Mouse (Mus musculus) adrenal gland, adult 2 months (tissue): ENCODE measurements around the gene Osbpl2. TPM values are rescaled to one million over a fixed set of nuclear protein-coding genes. Genes with fewer than 3 reads are reported as not detected.
"Not testable (repeated sequence)": the region's sequence is repeated elsewhere in the genome, so short reads cannot be mapped to it uniquely, and the experiment has no call there.

Source experiments
- DNase-seq: peaks from one replicate; pipeline ENCODE4 v3.0.0; 2021
- polyA plus RNA-seq: library from polyadenylated mRNA; depleted of rRNA; stranded (reverse); fragments of >200 nt; gene quantifications from 2 replicates; pipeline ENCODE4 v1.2.3, GENCODE M21; 2012
- total RNA-seq, 2 experiments: library from RNA; stranded (reverse); gene quantifications; 2 replicates each; pipeline ENCODE4 v1.2.3; 2021

Osbpl2 gene
- total and polyA plus RNA-seq, 3 experiments = 21.7 to 42.3 (median 41.8) TPM

DNA sequence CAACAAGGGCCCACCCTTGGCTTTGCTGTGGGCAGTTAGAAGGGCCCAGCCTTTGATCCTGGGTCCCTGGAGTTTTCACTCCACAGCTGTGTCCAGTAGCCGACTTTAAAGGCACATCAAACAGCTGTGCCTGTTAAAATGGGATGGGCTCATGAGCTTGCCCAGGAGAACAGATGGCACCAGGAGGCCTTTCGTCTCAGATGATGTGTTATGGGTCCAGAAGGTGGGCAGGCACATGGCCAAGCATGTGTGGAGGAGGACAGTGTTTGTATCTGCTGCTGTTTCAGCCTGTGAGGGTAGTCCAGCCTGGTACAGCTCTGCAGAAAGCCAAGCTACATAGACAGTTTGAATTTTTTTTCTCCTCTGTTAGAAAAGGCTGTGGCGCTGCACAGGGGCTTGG, 35.7 kb downstream of the Osbpl2 start:
- DNase-seq = no peak

DNA sequence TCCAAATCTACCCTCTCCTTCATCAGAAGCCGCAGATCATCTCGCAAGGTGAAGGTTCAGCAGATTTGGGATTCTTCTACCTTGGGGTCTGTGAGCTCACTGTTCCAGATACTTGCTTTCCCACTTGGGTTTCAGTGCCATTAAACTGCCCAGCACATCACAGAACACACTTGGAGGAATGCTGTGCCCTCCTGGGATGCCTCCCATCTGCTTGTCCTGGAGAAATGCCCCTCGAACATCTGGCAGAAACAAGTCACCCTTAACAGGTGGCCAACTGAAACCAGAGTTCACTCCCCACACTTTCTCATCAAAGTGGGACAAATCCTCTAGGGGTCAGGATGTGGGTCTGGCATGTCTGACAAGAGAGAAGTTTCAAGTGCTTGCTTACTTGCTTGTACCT, 39.5 kb downstream of the Osbpl2 start:
- no peak for DNase-seq

- no peak for DNase-seq
These were observed 46.7 kb downstream of the Osbpl2 start for GRCm38 (mm10) chr2:180165855-180166254.

DNA sequence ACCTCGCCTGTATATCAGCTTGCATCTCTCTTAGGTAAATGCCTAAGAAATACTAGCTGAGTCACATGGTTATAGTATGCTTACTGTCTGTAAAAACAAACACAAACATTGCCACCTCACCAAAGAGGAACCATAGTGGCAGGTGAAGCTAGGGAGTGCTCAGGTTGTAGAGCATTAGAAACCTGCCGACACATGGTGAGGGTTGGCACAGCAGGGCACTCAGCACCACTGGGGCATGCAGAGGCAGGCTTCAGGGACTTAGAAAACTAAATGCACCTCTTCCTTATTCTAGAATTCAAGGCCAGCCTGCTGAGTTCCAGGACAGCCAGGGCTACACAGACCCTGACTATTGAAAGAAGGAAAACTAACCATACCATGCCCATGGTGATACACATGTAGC, 47.8 kb downstream of the Osbpl2 start:
- no peak for DNase-seq

- DNase-seq = no peak
These were observed 51.2 kb downstream of the Osbpl2 start for GRCm38 (mm10) chr2:180170151-180170805.

DNA sequence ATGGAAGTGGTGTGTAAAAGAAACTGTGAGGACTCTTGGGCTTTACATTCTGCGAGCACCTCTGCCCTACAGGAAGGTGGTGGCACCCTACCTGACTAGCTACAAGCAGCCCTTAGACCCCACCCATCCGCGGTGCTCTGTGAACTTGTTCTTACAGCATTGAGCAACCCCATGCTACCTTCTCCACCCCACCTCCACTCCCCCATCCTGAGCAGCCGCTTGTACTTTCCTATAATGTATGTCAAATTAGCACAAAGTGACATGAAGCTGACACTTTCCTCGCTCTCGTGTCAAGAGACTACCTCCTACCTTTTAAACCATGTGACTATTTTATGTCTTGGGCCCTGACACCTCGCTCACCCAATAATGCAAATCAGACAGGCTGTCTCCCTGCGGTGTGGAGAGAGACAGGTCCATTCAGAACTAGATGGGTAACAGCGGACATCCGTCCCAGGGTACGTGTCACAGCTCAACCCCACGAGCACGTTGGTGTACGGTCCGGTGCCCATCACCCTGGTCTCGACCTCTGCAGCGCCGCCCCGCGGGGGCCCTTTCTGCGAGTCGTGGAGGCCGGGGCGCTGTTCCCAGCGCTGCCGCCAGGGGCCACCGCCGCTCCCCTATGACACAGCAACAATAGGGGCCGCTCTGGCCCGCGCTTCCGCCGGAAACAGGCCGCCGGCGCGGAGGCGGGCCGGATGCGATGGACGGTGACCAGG, 51.9 kb downstream of the Osbpl2 start, which contains the start of gene Adrm1:
Gene Adrm1, plus strand, starts transcription at position 680 of the 716 bp plus-strand sequence.
- DNase-seq = peak; percentile 99

DNA sequence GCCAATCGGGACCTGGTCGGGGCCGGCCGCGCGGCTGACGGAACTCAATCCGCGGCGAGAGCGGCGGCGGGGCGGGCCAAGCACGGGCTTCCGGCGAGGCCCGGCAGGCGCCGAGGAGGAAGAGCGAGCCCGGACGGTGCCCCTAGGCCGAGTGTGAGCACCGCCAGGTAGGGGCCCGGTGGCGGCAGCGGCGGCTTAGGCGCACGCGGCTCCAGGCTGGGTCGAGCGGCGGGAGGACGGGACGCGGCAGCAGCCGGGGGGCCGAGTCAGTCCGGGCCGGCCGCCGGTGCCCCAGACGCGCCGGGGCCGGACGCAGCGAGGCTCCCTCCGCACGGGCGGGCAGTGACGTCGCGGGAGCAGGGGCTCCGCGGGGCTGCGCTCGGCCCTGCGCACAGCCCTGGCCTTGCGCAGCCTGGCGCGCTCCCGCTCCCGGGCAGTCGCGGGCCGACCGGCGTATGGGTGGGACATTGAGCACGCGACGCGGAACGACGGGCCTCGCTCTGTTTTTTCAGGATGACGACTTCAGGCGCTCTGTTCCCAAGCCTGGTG, 52.5 kb downstream of the Osbpl2 start:
- no peak for DNase-seq

- no peak for DNase-seq
These were observed 53.0 kb downstream of the Osbpl2 start for GRCm38 (mm10) chr2:180172152-180172551.

- DNase-seq = no peak
These were observed 54.1 kb downstream of the Osbpl2 start for GRCm38 (mm10) chr2:180173163-180173562.

- DNase-seq = not testable (repeated sequence)
These were observed 54.6 kb downstream of the Osbpl2 start for GRCm38 (mm10) chr2:180173711-180174110.

DNA sequence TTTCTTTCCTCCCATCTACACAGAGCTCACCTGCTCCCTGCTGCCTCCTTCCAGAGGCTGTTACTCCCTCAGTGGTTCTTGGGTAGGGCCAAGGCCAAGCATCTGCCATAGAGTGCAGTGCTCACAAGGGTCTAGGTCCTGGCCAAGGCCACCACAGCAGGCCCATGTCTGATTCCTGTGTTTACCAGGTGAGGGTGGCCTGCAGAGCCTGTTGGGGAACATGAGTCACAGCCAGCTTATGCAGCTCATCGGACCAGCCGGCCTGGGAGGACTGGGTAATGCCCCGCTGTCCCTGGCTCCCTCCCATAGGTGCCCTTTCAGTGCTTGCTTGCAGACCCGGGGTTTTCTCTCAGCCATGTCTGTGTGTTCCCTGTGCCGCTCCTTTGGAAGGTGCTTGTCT, 55.0 kb downstream of the Osbpl2 start:
- DNase-seq = no peak

DNA sequence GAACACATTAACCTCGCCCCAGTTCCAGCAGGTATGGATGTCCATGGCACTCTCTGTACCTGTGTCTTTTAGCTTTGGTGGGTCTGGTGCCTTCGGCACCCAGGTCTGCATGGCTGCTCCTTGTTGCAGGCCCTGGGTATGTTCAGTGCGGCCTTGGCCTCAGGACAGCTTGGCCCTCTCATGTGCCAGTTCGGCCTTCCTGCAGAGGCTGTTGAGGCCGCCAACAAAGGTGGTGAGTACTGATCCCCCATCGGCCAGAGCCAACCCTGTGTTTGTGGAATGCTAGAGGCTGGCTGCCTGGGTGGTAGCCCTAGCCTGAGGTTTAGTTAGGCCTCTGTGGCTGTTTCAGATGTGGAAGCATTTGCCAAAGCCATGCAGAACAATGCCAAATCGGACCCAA, 56.6 kb downstream of the Osbpl2 start:
- no peak for DNase-seq

GRCm38 (mm10) chr2:180181542-180181941, 62.4 kb downstream of the Osbpl2 start:
- no peak for DNase-seq

DNA sequence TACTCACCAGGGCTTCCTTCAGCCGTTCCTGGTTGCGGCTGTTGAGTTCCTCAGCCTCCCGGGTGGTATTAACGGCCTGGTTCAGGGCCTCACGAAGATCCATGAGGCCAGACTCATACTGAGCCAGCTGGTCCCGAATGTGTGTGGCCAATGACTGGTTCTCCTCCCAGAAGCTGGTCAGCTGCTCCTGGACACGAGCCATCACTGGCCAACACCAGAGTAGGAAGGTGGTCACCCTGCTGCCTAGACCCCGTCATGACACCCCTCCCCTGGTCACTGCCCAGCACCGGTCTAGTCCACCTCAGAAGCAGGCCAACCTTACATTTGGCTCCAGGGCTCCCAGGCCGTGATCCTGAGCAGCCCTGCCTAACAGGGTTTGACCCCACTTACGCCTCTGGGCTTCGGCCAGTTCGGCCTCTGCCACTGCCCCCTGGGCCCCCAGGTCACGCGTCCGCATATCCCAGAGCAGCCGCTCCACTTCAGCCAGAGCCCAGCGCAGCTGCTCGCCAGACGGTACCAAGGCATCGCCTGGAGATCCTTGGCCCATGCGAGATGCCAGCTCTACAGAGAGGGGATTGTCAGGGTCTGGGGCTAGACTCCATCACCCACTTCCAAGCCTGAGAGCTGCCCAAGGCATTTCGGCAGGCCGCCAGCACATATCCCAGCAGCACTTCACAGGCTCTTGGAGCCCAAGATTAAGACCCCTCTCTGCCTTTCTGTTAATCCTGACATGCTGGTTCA, 65.1 kb downstream of the Osbpl2 start:
- no peak for DNase-seq

DNA sequence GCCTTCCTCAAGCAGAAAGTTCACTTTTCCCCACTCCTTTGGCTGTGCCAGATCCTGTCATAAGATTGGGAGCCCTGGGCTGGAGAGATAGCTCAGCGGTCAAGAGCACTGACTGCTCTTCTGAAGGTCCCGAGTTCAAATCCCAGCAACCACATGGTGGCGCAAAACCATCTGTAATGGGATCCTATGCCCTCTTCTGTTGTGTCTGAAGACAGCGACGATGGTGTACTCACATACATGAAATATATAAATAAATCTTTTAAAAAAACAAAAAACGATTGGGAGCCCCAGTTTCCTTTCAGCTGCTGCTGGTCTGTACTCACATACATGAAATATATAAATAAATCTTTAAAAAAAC, 65.6 kb downstream of the Osbpl2 start:
- DNase-seq = no peak

DNA sequence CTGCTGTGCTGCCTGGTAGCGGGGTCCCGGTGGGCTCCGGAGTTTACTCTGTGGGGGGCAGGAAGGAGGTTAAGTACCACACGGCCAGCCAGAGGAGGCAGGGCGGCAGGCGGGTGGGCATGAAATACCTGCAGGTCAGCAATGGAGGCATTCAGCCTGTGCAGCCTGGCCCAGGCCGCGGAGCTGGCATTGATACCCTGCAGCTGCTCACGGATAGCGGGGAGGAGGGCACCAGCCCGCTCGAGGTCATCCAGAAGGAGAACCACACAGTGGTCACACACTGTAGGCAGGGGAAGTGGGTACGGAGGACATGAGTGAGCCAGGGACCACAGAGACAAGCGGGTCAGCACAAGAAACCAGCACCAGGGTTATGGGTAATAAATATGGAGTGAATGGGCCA, 66.6 kb downstream of the Osbpl2 start:
- no peak for DNase-seq

GRCm38 (mm10) chr2:180187362-180187761, 68.3 kb downstream of the Osbpl2 start:
- no peak for DNase-seq

- DNase-seq = no peak
These were observed 77.7 kb downstream of the Osbpl2 start for GRCm38 (mm10) chr2:180196610-180197322.

DNA sequence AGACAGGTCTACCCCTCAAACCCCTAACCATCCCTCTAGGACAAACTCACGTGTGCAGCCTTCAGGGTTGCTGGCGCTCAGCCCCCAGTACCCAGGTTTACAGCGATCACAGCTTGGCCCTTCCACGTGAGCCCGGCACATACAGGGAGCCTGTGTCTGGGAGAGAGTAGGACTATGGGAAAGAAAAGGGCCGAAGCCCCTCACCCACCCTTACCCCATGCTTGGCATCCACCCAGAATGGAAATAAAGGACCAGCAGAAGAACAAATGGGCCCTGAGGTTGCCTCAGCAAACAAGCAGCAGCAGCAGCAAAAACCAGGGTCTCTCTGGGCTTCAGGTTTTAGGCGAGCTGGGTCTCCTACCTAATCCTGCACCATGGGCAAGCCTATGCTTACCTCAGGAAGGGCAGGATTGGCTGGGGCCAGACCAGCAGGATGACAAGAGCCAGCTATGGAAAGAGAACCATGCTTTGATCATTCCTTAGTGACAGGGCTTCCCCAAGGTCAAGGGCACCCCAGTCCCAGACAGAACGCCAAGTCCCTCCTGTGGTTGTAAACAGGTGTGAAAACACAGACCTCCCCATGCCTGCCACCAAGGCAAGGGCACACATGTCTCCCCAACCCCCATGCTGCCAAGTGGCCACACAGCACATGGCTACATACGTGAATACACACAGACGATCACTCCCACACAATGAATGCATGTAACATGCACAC, 78.4 kb downstream of the Osbpl2 start:
- peak; percentile 61 for DNase-seq

DNA sequence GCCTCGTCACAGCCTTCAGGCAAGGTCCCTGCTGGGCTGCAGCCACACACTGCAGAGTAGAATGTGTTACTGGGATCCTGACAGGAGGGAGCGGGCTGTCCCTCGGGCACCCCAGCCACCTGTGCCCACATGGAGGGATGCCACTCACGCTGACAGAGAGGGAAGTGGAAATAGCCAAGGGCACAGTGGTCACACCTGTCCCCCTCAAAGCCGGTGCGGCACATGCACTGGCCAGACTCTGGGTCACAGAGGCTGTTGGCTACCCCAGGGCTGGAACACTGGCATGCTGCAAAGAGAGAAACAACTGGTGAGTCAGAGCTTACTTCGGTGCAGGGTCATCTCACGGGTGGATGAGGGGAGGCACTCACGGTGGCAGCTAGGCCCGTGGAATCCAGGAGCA, 79.7 kb downstream of the Osbpl2 start:
- DNase-seq = peak; percentile 62

- DNase-seq = no peak
These were observed 81.6 kb downstream of the Osbpl2 start for GRCm38 (mm10) chr2:180200681-180201080.
